Mouse (Mus musculus) MEL (cell line): ENCODE data around the gene Tspan9.

Source experiments
- CHD2 ChIP-seq: IDR thresholded peaks from 2 replicates; pipeline ENCODE4 v1.6.1; 2011; ENCODE audit warnings: low read length, improper control_type of control experiment
- CTCF ChIP-seq, 3 experiments: IDR thresholded peaks in 2 of 3; conservative IDR thresholded peaks in 1 of 3; 2 replicates each; pipeline ENCODE4 v1.5.1; 2011 to 2012; ENCODE audit warnings: low read length in 3 of 3, low read depth in 2 of 3, mild to moderate bottlenecking in 2 of 3, improper control_type of control experiment in 1 of 3, inconsistent platforms in 1 of 3, mixed read lengths in 1 of 3, moderate library complexity in 1 of 3; ENCODE audit not compliant: control insufficient read depth in 1 of 3, insufficient read depth in 1 of 3, poor library complexity in 1 of 3, severe bottlenecking in 1 of 3
- ELF1 ChIP-seq: IDR thresholded peaks from 2 replicates; pipeline ENCODE4 v1.6.1; 2014; ENCODE audit warnings: low read depth, mild to moderate bottlenecking, inconsistent platforms, low read length, improper control_type of control experiment, moderate library complexity
- EP300 ChIP-seq, 2 experiments: IDR thresholded peaks; 2 replicates each; pipeline ENCODE4 v1.6.1; 2011; ENCODE audit warnings: improper control_type of control experiment in 2 of 2, low read length in 2 of 2, low read depth in 1 of 2, mild to moderate bottlenecking in 1 of 2
- GATA1 ChIP-seq: IDR thresholded peaks from 2 replicates; pipeline ENCODE4 v1.6.1; 2011; ENCODE audit warnings: low read depth, low read length, improper control_type of control experiment
- MAX ChIP-seq: IDR thresholded peaks from 2 replicates; pipeline ENCODE4 v1.6.1; 2011; ENCODE audit warnings: low read length, improper control_type of control experiment
- RCOR1 ChIP-seq: IDR thresholded peaks from 2 replicates; pipeline ENCODE4 v1.6.1; 2012; ENCODE audit warnings: low read depth, mild to moderate bottlenecking, inconsistent platforms, low read length, improper control_type of control experiment
- SMC3 ChIP-seq: IDR thresholded peaks from 2 replicates; pipeline ENCODE4 v1.6.1; 2011; ENCODE audit warnings: low read depth, low read length, improper control_type of control experiment
- TAL1 ChIP-seq: IDR thresholded peaks from 2 replicates; pipeline ENCODE4 v1.6.1; 2012; ENCODE audit warnings: mild to moderate bottlenecking, inconsistent platforms, low read length, moderate library complexity, mixed read lengths
- TBP ChIP-seq: IDR thresholded peaks from 2 replicates; pipeline ENCODE4 v1.8.0; 2011; ENCODE audit warnings: low read depth, low read length, improper control_type of control experiment
- TCF12 ChIP-seq: IDR thresholded peaks from 2 replicates; pipeline ENCODE4 v1.6.1; 2014; ENCODE audit warnings: low read depth, mild to moderate bottlenecking, inconsistent platforms, low read length, improper control_type of control experiment, moderate library complexity
- USF2 ChIP-seq, 2 experiments: IDR thresholded peaks; 2 replicates each; pipeline ENCODE4 v1.6.1; 2011 to 2012; ENCODE audit warnings: improper control_type of control experiment in 2 of 2, low read length in 2 of 2, borderline replicate concordance in 1 of 2, inconsistent platforms in 1 of 2, low read depth in 1 of 2, mild to moderate bottlenecking in 1 of 2; ENCODE audit not compliant: insufficient read depth in 1 of 2
- ZNF384 ChIP-seq: IDR thresholded peaks from 2 replicates; pipeline ENCODE4 v1.6.1; 2012; ENCODE audit warnings: low read depth, mild to moderate bottlenecking, inconsistent platforms, low read length, improper control_type of control experiment

- TF ChIP-seq EP300 (IDR thresholded peaks at IDR 0.05; ENCODE audit: low read depth in 1 of 2, low read length in 2 of 2) (no peak), ZNF384 (no peak), ELF1 (no peak), CTCF (IDR thresholded peaks at IDR 0.05 in 2 of 3, conservative IDR thresholded peaks at IDR 0.05 in 1 of 3; ENCODE audit: control insufficient read depth in 1 of 3, insufficient read depth in 1 of 3, low read depth in 2 of 3, low read length in 3 of 3, poor library complexity in 1 of 3, severe bottlenecking in 1 of 3) (no peak), MAX (no peak), TBP (no peak), RCOR1 (no peak), TCF12 (no peak), TAL1 (no peak), USF2 (IDR thresholded peaks at IDR 0.05; ENCODE audit: borderline replicate concordance in 1 of 2, insufficient read depth in 1 of 2, low read depth in 1 of 2, low read length in 2 of 2) (no peak), CHD2 (no peak), GATA1 (no peak), SMC3 (no peak)
Measured at GRCm38 (mm10) chr6:127996928-127997327, 146.5 kb downstream of the Tspan9 start.
